Mouse (Mus musculus): ENCODE measurements around the gene Kif26a.

The Kif26a gene

GRCm38 (mm10) chr12:112223721-112224337 is 77.8 kb downstream of the Kif26a start:
- no peak for DNase-seq

- no peak for DNase-seq
Observed at GRCm38 (mm10) chr12:112226238-112226637, 80.2 kb downstream of the Kif26a start.

DNA sequence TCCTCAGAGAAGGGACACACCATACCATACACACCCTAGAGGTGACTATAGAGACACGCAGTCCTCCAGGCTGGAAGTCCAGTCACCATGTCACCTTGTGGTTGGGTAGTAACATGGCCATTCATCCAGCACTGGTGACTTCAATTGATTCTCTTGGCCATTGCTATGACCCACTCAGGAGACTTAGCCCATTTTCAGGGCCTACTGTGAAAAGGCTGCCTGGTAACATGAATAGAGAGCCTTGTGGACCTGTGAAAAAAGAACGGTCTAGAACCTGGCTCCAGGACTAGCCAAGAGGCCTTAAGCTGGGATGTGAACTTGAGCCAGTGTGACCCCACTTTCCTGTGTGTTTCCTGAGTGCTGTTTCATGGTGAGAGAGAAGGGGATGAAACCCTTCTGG is 80.6 kb downstream of the Kif26a start:
- no peak for DNase-seq

DNA sequence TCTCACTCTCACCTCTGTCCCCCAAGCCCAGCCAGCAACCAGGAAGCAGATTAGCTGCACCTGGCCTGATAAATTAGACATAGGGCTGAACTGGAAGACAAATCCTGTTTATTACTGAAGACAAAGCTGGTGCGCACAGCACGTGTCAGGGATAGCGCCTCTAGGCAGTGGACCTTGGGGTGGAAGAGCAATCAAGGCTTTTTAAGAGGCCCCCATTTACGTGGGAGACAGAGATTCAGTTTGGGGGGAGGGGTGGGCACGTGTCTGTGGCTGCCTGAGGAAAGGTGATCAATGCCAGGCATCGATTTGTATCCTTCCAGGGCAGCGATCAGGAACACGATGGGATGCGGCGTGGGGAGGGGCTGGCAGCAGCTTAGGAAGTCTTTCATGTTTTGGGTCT is 83.1 kb downstream of the Kif26a start:
- DNase-seq = no peak

DNA sequence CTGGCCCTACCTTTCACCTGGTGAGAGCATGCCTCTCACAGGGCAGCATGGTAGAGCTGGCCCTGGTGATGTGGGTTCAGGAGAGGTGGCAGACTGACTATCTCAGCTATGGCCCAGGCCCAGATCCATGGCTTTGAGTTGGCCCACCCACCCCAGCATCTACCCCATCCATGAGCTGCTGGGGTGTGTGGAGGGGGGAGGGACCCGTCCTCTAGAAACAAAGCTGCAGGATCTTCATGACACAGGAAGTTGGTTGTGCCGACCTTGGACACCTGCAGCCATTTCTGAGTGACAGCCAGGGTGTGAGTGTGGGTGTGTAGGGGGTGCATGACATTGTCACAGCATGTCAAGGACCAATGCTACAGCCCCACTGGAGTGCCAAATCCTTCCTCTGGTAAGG is 84.2 kb downstream of the Kif26a start:
- DNase-seq = no peak

Measured in cerebellum, adult 9-11 months (tissue).